Mouse (Mus musculus) T-helper 1 cell (primary cell): ENCODE measurements at regions not wholly inside any gene's neighbourhood (a gene's known extent, or its start where the extent isn't known, plus 50 kb on each side); places are given as distances from the start of the nearest gene placed in this dataset.

Experiments
- in situ Hi-C: fragments of 300-600 bp; cut with MboI, MseI; formaldehyde crosslinking; loops from one replicate; pipeline ENCODE4 v1.15.1; 2025; ENCODE audit warnings: high pct_unique_total_duplicates

DNA sequence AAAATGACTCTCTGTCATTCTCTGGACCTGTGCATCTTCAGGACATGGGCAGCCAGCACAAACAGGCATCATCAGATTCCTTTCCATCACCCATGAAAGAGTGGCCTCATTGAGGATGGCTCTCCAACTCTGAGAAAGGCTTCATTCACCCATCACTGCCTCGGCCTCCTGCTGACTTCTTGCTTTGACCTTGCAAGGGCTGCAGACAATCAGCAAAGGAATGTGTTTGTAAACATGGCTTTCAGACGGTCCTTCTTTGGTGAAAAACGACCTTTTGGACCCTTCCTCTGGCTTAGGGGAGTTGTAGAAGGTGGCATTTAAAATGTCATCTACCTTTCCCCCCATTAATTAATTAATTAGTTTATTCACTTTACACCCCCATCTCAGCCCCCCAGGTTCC is 134.3 kb downstream of the Moxd1 start:
- in situ Hi-C loops: no loop called here

DNA sequence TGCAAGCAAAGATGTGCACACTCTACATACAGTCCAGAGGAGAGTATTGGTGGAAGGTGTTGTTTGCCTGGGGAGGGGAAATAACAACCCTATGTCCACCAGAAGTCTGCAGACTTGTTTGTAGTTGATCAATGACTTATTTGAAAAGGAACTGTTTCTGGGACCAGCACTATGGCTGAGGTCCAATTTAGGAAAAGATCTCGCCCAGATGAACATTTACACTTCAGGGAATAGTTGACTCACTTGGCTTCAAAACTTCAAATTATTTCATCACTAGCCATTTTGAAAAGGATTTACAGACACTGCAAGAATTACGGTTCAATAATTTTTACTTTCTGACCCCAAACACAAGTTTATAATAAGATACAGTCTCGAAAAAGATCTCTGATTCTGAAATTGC is 138.1 kb downstream of the Moxd1 start:
- in situ Hi-C loops: no loop called here

DNA sequence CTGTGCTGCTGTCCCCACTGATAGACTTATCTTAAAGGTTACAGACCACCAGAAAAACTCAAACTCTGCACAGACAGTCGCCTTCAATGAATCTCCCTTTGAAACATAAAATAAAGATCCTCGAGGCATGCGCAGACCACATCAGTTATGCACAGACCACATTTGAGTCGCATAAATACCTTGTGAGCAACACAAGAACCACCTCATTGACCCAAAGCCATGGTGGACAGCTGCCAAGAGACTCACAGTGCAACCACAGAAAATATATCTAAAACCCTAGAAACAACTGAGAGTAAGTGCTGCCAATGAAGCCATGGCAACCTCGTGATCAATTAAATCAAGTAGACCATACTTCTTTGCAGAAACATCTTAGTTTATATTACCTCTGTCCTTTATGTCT is 142.1 kb downstream of the Moxd1 start:
- in situ Hi-C loops: no loop called here

DNA sequence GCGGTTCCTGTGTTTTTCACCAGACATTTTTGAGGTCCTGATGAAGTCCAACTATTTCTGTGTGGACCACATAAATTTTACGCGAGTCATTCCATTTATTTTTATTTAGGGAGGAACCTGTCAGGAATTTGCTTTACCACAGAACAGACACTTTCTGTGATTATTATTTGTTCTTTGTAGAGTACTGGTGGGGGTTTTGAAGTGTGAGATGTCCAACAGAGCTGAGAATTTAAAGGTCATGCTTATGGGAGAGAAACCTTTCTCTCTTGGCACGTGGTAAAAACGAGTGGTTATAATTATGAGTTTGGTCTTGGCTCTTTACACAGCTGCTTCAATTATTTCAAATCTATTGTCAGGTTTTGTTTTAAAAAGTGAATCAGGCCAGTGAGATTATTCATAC is 143.7 kb downstream of the Moxd1 start:
- in situ Hi-C loops: no loop called here

DNA sequence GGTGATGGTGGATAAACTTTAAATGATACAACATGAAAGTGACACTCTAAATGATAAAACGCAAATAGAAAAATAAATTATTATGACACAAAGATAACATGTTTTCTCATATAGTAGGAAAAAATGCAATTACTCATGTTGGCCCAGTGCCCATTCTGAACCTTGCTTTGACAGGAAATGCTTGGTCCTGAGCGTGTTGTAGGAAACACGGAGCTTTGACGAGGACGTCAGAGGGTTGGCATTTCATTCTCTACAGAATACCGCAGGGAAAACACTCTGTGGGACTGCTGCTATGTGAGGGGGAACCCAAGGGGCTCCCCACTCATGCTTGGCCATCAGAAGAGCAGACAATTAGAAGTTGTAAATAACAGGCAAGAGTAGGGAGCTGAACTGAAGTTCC is 150.6 kb downstream of the Moxd1 start:
- in situ Hi-C loops: no loop called here

DNA sequence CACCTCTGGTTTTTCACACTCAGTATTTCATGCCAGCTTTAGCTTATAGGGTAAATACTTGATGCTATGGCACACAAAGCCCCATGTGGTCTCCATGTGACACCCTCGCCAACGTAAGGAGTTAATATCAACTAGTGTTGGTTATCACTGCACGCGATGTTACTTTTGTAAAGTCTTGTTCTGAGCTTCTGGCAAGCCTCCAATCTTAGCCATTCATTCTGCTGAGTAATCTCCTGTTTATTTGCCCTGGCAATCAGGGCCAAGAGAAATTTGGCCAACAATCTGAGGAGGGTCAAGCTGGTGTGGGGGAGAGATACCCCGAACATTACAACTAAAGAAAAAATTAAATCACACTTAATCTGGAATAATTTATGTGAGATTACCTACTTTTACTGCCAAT is 156.0 kb downstream of the Moxd1 start:
- in situ Hi-C loops: no loop called here

DNA sequence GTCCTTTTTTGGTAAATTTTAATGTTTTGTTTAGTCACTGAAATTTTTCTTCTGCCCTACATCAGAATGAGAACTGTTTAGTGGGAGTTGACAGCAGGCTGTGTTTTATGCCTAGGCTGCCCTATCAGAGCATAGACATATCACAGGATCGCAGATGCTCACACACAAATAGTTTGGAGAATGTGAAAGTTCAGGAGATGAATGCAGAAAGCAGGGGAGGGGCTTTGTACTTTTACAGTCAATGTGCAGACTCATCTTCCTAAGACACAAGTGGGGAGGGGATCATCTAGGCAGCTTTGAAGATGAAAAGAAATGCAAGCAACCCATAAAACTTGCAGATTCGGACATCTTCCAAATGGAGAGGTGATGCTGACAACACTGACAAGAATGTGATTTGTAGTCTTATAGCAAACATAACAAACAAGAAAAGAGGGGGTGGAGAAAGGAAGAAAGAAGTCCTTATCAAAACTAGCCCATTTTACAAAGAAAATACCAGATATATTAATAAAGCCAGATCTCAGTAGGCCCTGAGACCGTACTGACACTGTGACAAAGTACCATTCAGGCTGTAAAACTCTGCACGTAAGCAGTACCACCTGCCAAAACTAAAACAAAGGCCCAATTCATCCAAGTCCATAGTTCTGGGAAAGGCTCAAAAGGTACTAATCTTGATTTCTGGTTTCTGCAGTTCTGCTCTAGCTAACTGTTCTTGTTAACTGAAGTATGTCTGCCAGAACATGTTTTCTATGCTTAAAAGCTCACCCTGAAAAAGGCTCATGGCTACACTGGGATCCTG is 157.4 kb downstream of the Moxd1 start:
- in situ Hi-C loops: loop anchor here (5.0 kb wide), 1 partner anchor 207 kb away; no protein-coding TSS in a partner anchor

DNA sequence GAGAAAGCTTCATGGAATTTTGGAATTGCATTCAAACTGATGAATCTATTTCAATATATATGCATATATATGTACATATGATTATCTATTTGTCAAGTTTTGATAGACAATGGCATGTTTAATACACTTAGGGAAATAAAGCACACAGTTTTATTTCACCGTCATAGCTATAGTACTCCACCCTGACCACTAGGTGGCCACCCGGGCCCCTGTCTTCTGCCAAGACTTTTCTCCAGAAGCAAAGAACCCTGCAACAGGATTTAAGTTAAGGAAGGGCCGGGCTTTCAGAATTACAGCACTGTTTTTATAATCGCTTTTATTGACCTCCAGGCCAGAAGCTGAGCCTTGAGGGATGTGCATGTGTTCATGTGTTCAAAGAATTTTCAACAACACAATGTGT is 158.6 kb downstream of the Moxd1 start:
- in situ Hi-C loops: loop anchor here (5.0 kb wide), 1 partner anchor 205 kb away; no protein-coding TSS in a partner anchor

DNA sequence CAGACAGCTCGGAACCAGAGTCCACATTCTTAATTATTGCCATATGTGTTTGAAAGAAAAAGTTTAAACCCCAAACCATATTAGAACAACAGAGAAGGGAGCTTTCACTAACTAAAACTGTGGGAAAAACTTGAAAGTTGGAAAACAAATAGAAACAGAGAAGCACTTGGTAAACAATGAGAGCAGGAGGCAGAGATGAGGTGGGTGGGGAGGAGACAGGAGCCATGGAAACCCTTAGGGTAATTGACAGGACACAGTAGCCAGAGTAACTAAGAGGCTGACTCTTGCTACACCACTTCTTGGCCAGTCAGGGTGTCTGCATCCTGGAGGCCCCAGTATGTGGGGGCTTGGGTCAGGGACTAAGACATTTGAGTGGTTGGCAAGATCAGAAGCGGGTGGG is 160.7 kb downstream of the Moxd1 start:
- in situ Hi-C loops: loop anchor here (5.0 kb wide), 1 partner anchor 203 kb away; no protein-coding TSS in a partner anchor

DNA sequence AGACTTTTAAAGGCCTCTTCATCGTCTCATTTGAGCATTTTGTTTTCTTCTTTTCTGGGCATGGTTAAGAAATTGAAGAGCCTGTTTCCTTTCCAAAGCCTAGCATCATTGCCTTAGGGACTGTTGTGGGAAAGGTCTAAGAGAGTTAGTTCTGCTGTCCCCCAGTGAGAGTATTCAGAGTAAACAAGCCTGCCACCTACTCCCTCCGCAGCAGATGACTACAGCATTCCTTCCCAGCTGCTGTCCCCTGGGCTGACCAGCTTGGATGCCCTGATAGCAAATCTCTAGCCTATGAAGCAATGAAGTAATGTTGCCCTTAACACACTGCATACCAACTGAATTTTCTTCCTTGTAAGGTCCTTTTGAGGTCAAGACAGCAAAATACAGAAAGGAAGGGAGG is 164.9 kb downstream of the Moxd1 start:
- in situ Hi-C loops: no loop called here

DNA sequence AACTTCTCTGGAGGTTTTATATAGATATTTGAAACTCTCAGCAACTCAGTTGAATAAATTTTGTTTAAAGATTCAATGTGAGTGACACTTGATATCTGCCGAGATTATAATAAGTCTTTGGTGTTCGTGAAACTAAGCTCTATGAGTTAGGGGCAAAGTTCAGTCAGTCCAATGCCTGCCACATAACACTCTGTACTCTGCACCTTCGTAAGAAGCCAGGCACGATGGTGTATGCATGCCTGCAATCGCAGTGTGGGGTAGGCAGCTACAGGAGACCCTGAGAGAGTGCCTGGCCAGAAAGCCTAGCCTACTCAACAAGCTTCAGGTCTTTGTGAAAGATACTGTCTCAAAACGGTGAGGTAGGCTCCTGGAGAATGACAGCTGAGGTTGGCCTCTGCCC is 167.7 kb downstream of the Moxd1 start:
- in situ Hi-C loops: no loop called here

DNA sequence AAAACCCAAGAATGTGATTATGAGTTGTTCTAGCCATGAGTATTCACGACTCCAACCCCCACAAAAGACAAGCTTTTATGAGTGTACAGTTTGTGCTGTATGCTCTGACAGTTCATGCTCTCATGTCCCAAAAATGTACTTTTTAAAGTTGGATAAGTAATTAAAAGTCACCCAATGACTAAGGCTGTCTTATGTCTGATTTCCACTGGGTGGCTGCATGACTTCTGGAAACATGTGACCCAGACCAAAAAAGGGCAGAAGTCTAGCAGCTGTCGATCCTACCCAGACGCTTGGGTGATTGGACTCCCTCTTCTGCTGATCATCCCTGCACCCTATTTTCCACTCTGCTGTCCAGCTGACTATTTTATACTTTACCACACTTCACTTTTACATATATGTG is 168.7 kb downstream of the Moxd1 start:
- in situ Hi-C loops: no loop called here

DNA sequence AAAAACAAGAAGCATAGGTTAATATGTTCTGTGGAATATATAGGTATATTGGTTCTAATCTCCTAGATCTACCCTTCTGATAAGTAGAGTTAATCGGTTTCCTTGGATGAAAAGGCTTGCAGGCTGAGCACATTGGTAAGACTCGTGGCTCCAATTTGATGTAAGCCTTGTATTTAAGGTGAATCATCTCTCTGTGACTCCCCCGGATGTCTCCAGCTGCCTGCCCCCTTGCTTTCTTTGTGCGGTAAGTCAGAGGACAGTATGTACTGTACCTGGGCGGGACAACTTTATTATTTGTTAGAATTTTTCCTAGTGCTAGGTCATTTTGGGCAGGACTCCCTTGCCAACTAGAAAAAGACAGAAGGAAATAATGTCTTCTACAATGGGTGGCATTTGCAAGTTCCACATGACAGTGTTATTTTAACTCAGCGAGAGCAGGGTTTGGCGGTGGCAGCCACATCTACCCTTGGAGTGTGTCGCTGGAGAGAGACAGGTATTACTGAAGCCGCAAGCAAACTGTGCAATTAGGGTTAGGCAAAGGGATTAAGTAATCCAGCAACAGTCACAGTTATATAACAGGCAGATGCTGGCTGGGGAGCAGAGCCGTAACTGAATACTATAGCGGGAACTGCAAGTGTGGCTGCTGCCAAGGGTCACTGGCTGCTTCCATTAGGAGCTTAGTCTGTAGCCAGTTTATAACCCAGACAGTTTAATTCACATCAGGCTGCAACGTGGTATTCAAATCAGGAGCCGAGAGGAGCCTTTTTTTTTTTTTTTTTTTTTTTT is 172.9 kb downstream of the Moxd1 start:
- in situ Hi-C loops: no loop called here

DNA sequence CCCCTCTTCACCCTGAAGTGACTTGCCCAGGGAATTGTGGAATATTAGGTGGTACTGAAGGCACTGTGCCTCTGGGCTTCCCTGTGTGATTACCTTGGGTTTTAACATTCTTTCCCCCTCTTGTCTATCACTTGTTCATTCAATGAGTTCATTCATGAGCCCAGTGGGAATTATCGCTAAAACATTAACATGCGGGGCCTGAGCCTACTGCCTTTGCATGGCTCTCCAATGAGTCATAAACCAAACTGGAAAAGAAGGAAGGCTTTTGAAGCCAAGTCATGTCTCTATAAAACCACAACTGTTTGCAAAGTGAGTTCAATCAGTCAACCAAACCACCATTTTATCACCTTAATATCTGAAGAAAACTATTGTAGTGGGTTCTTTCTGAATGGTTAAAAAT is 173.8 kb downstream of the Moxd1 start:
- in situ Hi-C loops: no loop called here

DNA sequence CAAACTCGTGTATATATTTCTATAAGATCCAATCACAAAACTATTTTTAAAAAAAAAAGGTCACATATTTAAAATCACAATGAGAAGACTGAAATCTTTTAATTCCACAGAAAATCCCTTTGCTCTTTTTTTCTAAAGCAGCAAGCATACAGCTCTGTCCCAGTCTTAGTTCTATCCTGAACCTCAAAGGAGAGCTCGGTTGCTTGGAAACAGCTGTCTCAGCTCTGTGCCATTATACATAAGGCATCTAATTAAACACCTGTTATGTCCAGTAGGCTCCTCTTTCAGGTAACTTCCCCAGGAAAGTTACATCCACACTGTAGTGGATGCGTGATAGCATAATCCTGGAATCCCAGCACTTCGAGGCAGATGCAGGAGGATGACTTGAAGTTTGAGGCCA is 181.5 kb downstream of the Moxd1 start:
- in situ Hi-C loops: loop anchor here (10.0 kb wide), 1 partner anchor 220 kb away; no protein-coding TSS in a partner anchor

DNA sequence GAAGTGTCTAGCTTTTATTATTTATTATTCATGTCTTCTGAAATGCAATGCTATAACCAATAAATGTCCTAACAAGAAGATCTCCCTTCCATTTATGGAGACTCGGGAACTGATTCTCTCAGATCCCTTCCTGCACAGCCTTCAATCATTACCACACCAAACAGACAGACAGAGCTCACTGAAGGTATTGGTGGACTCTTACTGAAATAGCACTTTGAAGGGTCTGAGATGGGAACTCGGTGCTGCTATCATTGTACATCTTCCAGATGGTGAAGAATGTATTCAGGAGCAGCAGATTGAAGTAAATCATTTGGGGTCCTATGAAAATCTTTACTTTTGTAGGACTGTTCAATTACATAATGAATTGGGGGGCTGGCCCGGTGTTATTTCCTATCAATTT is 183.6 kb downstream of the Moxd1 start:
- in situ Hi-C loops: loop anchor here (10.0 kb wide), 1 partner anchor 218 kb away; no protein-coding TSS in a partner anchor

DNA sequence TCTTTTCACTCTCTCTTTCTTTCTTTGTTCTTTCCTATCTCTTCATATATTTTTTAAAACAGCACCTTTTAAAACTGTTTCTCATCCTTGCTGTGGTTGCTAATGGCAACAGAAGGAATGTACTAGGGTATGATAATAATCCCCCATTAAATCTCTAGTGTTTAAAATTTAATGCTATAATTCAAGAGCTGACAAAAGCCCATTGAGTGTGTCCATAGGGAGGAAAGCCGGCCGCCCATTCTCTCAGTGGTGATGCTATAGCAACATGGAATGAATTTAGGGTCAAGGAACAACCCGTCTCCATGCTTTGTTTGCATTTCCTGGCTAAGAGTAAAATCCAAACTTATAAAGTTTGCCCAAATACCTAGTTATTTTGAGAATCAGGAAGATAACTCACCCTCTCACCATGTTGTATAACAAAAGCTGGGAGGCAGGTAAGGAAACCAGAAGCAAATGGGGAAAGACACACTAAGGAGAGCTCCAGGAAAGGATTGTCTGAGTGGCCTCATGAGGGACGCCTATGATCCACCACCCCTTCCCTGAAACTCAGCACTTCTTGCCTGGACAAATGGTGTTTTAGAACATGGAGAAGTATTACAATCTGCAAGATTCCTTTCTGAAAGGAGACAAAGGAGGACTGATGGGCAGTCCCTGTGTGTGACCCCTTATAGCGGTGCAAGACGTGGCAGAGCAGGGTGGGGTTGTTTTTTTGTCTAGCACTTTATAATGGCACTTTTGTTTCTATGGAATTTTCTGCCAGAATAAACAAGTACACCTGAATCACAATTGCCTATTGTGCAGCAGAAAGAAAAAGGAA is 184.3 kb downstream of the Moxd1 start:
- in situ Hi-C loops: loop anchor here (10.0 kb wide), 1 partner anchor 217 kb away; no protein-coding TSS in a partner anchor

DNA sequence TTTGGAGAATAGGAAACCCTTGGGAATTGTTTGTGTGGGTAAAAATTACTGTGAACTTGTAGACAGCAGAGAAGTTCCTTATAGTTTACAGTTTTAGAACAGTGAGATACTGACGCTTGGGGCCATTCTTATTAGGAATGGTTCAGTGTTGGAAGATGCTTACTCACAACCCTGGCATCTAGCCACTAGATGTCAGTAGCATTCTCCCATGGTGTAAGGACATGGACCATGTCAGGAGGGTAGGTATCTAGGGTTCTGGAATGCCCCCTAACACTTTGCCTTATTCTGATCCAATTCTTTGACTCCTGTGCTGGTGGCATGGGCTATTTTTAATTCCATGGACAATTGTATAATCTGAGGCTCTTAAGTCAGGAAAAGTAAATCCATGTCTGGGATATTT is 185.3 kb upstream of the Ccn2 start:
- in situ Hi-C loops: loop anchor here (10.0 kb wide), 1 partner anchor 215 kb away; no protein-coding TSS in a partner anchor

DNA sequence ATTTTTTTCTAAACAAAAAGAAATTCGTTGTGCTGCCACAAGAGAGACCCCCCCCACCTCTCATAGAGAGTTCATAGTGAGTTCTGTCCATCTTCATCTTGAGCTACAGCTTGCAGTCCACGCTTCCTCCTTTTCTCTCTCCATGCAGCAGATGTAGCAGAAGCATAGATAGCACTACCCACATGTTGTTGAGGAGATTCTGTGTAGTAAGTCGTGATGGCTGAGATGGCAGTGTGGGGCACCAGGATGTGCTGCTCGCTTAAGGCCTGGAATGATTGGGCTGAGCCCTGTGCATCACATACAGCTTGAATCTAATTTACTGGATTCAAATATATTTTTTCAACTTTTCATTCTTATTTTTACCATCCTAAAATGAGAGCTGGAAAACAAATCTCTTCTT is 184.4 kb upstream of the Ccn2 start:
- in situ Hi-C loops: no loop called here

DNA sequence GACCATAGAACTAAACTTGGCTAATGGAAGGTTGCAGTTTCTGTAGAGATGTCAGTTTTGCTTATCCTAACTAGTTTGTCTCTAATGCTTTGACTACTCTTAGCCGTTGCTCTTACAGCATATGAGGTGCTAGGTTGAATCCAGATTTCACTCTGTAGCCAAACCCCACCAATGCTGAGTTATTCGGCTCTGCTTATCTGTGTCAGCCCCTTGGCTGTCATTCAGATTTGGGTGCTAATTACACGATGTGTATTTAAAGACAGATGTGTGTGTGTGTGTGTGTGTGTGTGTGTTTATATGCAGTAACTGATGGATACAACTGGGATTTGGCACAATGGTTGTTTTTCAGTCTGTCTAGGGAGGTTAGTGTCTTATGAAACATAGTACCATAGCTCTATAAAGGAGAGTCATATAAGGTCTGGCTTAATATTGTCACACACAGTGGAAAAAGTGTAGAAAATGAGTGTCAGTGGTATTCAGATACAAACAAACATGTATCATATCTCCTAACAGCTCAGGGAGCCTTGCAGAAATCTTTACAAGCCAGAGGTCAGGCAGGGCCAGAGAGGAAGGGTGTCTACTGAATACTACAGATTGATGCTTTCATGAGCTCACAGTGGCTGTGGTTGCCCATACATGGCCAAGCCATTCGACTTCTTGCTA is 172.6 kb upstream of the Ccn2 start:
- in situ Hi-C loops: no loop called here

DNA sequence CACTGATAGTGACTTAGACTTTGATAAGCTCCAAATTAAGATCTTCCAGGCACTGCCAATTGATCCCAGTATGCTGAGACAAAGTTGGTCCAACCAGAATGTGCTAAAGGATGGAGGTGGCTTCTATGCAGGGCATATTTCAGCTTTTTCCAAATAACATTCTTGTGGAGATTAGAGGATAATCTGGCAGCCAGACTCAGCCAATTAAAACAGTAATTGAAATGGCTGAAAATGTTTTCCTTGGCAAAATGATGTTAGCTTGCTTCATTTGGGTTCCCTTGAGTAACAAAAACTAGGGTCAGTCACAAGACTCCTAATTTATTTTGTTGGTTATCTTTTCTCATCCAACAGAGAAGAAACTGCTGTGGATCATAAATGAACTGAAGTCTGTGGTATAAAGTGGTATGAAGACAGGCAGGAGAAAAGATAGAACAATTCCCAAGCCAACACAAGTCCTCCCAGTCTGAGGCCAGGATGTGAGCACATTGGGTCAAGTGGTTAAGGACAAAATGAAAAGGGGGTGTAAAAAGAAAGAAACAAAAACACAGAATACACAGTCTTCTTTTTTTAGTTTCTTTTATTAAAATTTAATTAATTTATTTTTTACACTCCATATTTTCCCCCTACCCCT is 161.4 kb upstream of the Ccn2 start:
- in situ Hi-C loops: no loop called here
